8 mouse cellular contexts compared by ENCODE assay signal in genomic region chr13:34964419-34964818, GRCm38 (mm10). TPM values are rescaled to one million over a fixed set of nuclear protein-coding genes. Genes with fewer than 3 reads are reported as not detected.
DNase-seq lines count a peak whose midpoint lies in the region; ATAC-seq lines count a peak whose summit lies in the region.

No protein-coding gene starts in this region.

- H3K4me3 ChIP-seq in heart, embryonic 13.5 days = peak overlapping the region; percentile 61
- peak overlapping the region; percentile 65 for H3K4me3 ChIP-seq in embryonic facial prominence, embryonic 10.5 days
- H3K4me3 ChIP-seq in hindbrain, embryonic 16.5 days (ENCODE audit: low read length) = peak overlapping the region; percentile 48

- H3K4me1 ChIP-seq in heart, embryonic 13.5 days = peaks cover 8% of the 10 kb centered on the region
- peaks cover 15% of the 10 kb centered on the region for H3K4me1 ChIP-seq in embryonic facial prominence, embryonic 10.5 days
- peaks cover 12% of the 10 kb centered on the region for H3K4me1 ChIP-seq in hindbrain, embryonic 16.5 days (ENCODE audit: control insufficient read depth, insufficient read depth, low read depth, low read length)

- DNase-seq in heart, adult 9 months (ENCODE audit: low spot score in 2 of 2) = no peak
- DNase-seq in embryonic facial prominence, embryonic 10.5 days (ENCODE audit: low spot score) = peak; percentile 26
- DNase-seq in testis, postnatal 14 days (ENCODE audit: low spot score) = no peak
- no peak for DNase-seq in MN1 (ENCODE audit: low spot score)

- ATAC-seq in heart, embryonic 13.5 days (ENCODE audit: extremely low read depth, insufficient number of reproducible peaks, low FRiP score, low TSS enrichment) = no peak
- ATAC-seq in hindbrain, embryonic 16.5 days = peak; percentile 58
- ATAC-seq in megakaryocyte-erythroid progenitor cell, adult 5-6 weeks (replicated peaks; ENCODE audit: low FRiP score, low TSS enrichment, poor library complexity, severe bottlenecking) = peak; percentile 70; the same call in 1 of the 2 replicates
- no peak for ATAC-seq in CD4-positive, CD25-positive, alpha-beta regulatory T cell, adult 4 months

- H3K4me2 ChIP-seq in heart, embryonic 13.5 days = peak overlapping the region; percentile 93
- H3K4me2 ChIP-seq in hindbrain, embryonic 16.5 days (ENCODE audit: low read length) = peak overlapping the region; percentile 92

- H3K27me3 ChIP-seq in heart, embryonic 13.5 days (replicated peaks) = peaks cover 28% of the 10 kb centered on the region
- H3K27me3 ChIP-seq in embryonic facial prominence, embryonic 10.5 days (replicated peaks; ENCODE audit: low read depth, poor library complexity, severe bottlenecking) = peaks cover 42% of the 10 kb centered on the region
- H3K27me3 ChIP-seq in hindbrain, embryonic 16.5 days (replicated peaks; ENCODE audit: control insufficient read depth, insufficient read depth, low read length) = no peaks in the 10 kb centered on the region

- no peaks in the 10 kb centered on the region for H3K36me3 ChIP-seq in heart, embryonic 13.5 days
- H3K36me3 ChIP-seq in embryonic facial prominence, embryonic 10.5 days (replicated peaks) = no peaks in the 10 kb centered on the region
- no peaks in the 10 kb centered on the region for H3K36me3 ChIP-seq in hindbrain, embryonic 16.5 days (ENCODE audit: control insufficient read depth, insufficient read depth, low read length)

- H3K27ac ChIP-seq in heart, embryonic 13.5 days (replicated peaks) = no peak overlapping the region
- H3K27ac ChIP-seq in embryonic facial prominence, embryonic 10.5 days (replicated peaks) = no peak overlapping the region
- no peak overlapping the region for H3K27ac ChIP-seq in hindbrain, embryonic 16.5 days (ENCODE audit: low read depth, low read length)

- peak overlapping the region; percentile 65 for H3K9ac ChIP-seq in heart, embryonic 13.5 days
- peak overlapping the region; percentile 50; the same call in 1 of the 2 replicates for H3K9ac ChIP-seq in hindbrain, embryonic 16.5 days (ENCODE audit: low read depth, low read length)

- H3K9me3 ChIP-seq in heart, embryonic 13.5 days = no peaks in the 10 kb centered on the region
- no peaks in the 10 kb centered on the region for H3K9me3 ChIP-seq in embryonic facial prominence, embryonic 10.5 days
- H3K9me3 ChIP-seq in hindbrain, embryonic 16.5 days (ENCODE audit: control insufficient read depth, low read length) = no peaks in the 10 kb centered on the region

- 7% methylated on average over 14 of the region's 14 CpGs for WGBS in heart, embryonic 13.5 days
- WGBS in embryonic facial prominence, embryonic 10.5 days = 3% methylated on average over 14 of the region's 14 CpGs
- WGBS in hindbrain, embryonic 16.5 days = 5% methylated on average over 14 of the region's 14 CpGs

RNA-seq across cellular contexts. Expression of gene Eci3, which starts 0.8 kb away (rescaled TPM):
- 0.23 and 0.25 TPM in 2 replicates for polyA plus RNA-seq in heart, embryonic 13.5 days (2015; fragmentation: Nextera tagmentation; extraction: Ambion mirVana)
- 0.34 and 0.85 TPM in 2 replicates for polyA plus RNA-seq in embryonic facial prominence, embryonic 10.5 days (2016; fragmentation: Nextera tagmentation; extraction: Ambion mirVana)
- polyA plus RNA-seq in hindbrain, embryonic 16.5 days (2015; fragmentation: Nextera tagmentation; extraction: Ambion mirVana) = 0.62 and 1.6 TPM in 2 replicates
- total RNA-seq in megakaryocyte-erythroid progenitor cell, adult 5-6 weeks (2014; fragmentation: Nextera tagmentation) = not detected in 2 replicates
- not detected in 2 replicates for total RNA-seq in megakaryocyte-erythroid progenitor cell, adult 5-6 weeks (2017)
- polyA plus RNA-seq in CD4-positive, CD25-positive, alpha-beta regulatory T cell, adult 4 months (2017; shearing (Covaris generic)) = under 1 TPM in 1 of 2 experiments, not detected in 1; 0.35 TPM

RNA-seq across cellular contexts. Expression of gene 4933417A18Rik, which starts 40.2 kb away (rescaled TPM):
- polyA plus RNA-seq in heart, embryonic 13.5 days (2015; fragmentation: Nextera tagmentation; extraction: Ambion mirVana) = not detected in 2 replicates
- not detected in 2 replicates for polyA plus RNA-seq in embryonic facial prominence, embryonic 10.5 days (2016; fragmentation: Nextera tagmentation; extraction: Ambion mirVana)
- not detected in 2 replicates for polyA plus RNA-seq in hindbrain, embryonic 16.5 days (2015; fragmentation: Nextera tagmentation; extraction: Ambion mirVana)
- not detected in 2 replicates for total RNA-seq in megakaryocyte-erythroid progenitor cell, adult 5-6 weeks (2014; fragmentation: Nextera tagmentation)
- not detected in 2 replicates for total RNA-seq in megakaryocyte-erythroid progenitor cell, adult 5-6 weeks (2017)
- not detected for polyA plus RNA-seq in CD4-positive, CD25-positive, alpha-beta regulatory T cell, adult 4 months (2017; shearing (Covaris generic))

RNA-seq across cellular contexts. Expression of gene Fam217a, which starts 40.3 kb away (rescaled TPM):
- 2.0 and 2.2 TPM in 2 replicates for polyA plus RNA-seq in heart, embryonic 13.5 days (2015; fragmentation: Nextera tagmentation; extraction: Ambion mirVana)
- 0.82 and 1.5 TPM in 2 replicates for polyA plus RNA-seq in embryonic facial prominence, embryonic 10.5 days (2016; fragmentation: Nextera tagmentation; extraction: Ambion mirVana)
- 1.1 and 1.5 TPM in 2 replicates for polyA plus RNA-seq in hindbrain, embryonic 16.5 days (2015; fragmentation: Nextera tagmentation; extraction: Ambion mirVana)
- total RNA-seq in megakaryocyte-erythroid progenitor cell, adult 5-6 weeks (2014; fragmentation: Nextera tagmentation) = 0.77 TPM in 1 of 2 replicates, not detected in the other
- total RNA-seq in megakaryocyte-erythroid progenitor cell, adult 5-6 weeks (2017) = not detected in 2 replicates
- polyA plus RNA-seq in CD4-positive, CD25-positive, alpha-beta regulatory T cell, adult 4 months (2017; shearing (Covaris generic)) = under 1 TPM in 1 of 2 experiments, not detected in 1; 0.56 TPM

Comparison
In these comparisons a context has a peak if more than half of its experiments do, and no peak if none do; other contexts are left out.
1. ATAC-seq: peak in hindbrain, embryonic 16.5 days (single experiment) and megakaryocyte-erythroid progenitor cell, adult 5-6 weeks (single experiment); none in heart, embryonic 13.5 days (single experiment) and CD4-positive, CD25-positive, alpha-beta regulatory T cell, adult 4 months (single experiment).
2. Peak in every context shown above with its lines, with median percentiles within 50 percentile points of each other: H3K4me3 ChIP-seq.